Mouse (Mus musculus): ENCODE measurements around the gene Clstn1.
"Not testable (repeated sequence)": the region's sequence is repeated elsewhere in the genome, so short reads cannot be mapped to it uniquely, and the experiment has no call there.

Gene Clstn1

DNA sequence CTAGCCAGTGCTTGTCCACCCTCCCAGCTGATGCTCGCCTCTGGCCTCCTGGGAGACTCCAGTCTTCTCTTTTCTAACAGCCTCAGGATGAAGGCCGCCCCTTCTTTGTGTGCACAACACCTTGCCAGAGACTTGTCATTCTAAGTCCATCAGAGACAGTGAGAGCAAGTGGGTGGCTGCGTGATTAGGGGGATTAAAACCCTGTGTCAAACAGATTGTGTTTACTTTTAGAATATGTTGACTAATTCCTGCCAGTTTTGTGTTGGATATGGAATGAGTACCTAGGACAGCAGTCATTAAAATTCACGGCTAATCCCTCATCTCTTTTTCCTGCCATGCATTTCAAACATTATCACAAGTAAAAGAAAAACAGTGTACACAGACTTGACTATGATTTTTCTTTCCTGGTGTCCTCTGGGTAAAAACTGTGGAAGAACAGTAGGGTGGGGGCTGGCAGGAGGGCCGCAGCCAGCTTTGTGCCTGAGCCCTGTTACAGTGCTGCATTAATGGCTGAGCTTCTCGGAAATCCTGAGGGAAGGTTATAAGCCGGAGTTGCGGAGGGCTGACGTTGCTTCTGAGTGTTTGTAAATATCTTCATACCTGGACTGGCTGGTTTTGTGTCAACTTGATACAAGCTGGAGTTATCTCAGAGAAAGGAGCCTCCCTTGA, 8.8 kb downstream of the Clstn1 start:
- in situ Hi-C loops (cut with MboI, MseI) = no loop called here

- in situ Hi-C loops (cut with MboI, MseI) = no loop called here
Observed at GRCm38 (mm10) chr4:149597641-149598208, 11.5 kb downstream of the Clstn1 start.

DNA sequence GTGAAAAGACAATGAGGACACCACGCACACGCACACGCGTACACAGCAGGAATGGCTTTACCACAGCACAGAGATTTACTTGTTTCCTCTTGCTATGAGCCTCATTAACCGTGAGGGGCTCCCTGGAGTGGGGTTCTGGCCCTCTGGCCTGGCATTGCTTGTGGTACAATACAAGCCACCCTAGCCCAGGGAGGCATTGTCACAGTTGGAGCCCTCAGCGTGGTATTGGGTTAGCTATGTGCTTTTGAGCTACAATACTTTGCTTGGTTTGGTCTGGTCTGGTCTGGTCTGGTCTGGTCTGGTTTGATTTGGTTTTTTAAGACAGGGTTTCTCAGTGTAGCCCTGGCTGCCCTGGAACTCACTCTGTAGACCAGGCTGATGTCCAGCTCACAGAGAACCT, 13.3 kb downstream of the Clstn1 start:
- in situ Hi-C loops (cut with MboI, MseI) = no loop called here

DNA sequence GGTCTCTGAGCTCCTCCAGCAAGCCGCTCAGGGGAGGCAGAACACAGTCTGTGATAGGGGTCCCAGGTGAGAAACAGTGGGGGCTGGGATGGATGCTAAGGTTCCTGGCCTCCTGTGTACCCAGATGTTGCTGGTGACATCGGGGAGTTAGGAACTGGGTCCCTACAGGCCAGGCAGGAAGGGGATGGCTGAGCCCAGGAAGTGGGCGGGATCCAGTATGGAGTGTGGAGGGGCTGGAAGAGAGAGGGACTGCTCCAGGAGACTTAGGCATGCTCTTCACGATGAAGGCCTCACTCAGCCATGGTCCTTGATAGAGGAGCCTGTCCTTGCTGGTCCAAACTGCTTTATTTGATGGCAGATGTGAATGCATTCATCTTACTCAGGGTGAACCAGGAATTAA, 13.9 kb downstream of the Clstn1 start:
- in situ Hi-C loops (cut with MboI, MseI) = no loop called here

- in situ Hi-C loops (cut with MboI, MseI) = no loop called here
Observed at GRCm38 (mm10) chr4:149601484-149601883, 15.2 kb downstream of the Clstn1 start.

DNA sequence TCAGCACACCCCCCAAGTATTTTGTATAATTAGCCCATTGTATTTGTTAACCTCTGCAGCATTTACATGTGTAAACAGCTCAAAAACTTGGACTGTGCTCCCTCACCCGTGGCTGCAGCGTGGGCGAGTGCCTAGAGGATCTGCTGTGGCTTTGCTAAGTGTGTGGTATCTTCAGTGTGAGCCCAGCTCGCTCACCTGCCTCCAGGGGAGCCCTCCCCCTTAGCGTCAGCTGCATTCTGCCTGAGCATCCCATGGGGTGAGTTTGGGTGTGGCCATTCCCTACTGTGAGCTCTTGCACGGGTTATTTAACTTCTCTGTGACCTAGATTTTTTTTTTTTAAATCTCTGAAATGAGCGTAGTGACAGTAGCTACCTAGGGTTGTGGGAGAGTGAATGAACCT, 16.0 kb downstream of the Clstn1 start:
- in situ Hi-C loops (cut with MboI, MseI) = no loop called here

GRCm38 (mm10) chr4:149603860-149604259, 17.6 kb downstream of the Clstn1 start:
- in situ Hi-C loops (cut with MboI, MseI) = no loop called here

DNA sequence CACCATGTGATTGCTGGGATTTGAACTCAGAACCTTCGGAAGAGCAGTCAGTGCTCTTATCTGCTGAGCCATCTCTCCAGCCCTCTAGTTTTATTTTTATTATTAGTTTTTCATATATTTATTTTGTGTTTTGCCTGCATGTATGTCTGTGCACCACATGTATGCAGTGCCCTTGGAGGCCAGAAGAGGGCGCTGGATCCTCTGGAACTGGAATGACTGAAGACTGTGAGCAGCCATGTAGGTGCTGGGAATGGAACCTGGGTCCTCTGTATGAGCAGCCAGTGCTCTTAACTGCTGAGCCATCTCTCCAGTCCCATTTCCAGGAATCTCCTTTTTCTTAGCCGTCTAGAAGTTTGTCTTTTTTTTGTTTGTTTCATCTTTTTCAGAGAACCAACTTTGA, 18.2 kb downstream of the Clstn1 start:
- in situ Hi-C loops (cut with MboI, MseI) = no loop called here

DNA sequence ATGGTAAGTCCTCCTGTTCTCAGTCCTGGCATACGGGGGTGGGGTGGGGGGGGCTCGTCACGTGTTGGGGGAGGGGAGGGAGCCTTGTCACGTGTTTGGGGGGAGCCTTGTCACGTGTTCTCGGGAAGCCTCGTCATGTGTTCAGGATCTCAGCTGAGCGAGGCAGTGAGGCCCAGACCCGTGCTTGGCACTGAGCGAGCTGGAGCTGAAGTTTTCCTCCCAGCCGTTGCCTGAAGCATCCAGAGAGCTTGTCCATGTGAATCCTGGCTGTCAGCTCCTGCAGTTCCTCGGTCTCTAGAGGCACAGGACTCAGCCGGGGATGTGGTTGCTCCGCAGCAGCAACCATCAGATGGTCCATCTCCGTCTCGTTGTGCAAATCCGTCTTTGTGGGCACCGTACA, 19.8 kb downstream of the Clstn1 start:
- in situ Hi-C loops (cut with MboI, MseI) = no loop called here

- in situ Hi-C loops (cut with MboI, MseI) = no loop called here
Observed at GRCm38 (mm10) chr4:149606766-149607358, 20.6 kb downstream of the Clstn1 start.

GRCm38 (mm10) chr4:149607591-149608308, 21.5 kb downstream of the Clstn1 start:
- in situ Hi-C loops (cut with MboI, MseI) = no loop called here

DNA sequence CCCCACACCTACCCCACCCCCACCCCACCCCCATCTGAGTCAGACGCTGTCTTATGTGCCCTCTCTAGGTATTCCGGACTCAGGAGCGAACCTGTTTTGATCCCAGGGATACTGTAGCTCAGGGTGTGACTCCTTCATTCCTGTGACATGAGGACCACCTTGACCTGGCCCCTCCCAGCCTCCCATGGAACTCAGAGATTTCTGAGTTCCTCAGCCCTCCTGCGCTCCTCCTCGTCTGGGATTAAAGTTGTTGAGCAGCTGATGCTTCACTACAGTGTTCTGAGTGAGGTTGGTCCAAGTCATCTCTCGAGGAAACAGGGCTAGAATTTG, 22.0 kb downstream of the Clstn1 start:
- in situ Hi-C loops (cut with MboI, MseI) = no loop called here

DNA sequence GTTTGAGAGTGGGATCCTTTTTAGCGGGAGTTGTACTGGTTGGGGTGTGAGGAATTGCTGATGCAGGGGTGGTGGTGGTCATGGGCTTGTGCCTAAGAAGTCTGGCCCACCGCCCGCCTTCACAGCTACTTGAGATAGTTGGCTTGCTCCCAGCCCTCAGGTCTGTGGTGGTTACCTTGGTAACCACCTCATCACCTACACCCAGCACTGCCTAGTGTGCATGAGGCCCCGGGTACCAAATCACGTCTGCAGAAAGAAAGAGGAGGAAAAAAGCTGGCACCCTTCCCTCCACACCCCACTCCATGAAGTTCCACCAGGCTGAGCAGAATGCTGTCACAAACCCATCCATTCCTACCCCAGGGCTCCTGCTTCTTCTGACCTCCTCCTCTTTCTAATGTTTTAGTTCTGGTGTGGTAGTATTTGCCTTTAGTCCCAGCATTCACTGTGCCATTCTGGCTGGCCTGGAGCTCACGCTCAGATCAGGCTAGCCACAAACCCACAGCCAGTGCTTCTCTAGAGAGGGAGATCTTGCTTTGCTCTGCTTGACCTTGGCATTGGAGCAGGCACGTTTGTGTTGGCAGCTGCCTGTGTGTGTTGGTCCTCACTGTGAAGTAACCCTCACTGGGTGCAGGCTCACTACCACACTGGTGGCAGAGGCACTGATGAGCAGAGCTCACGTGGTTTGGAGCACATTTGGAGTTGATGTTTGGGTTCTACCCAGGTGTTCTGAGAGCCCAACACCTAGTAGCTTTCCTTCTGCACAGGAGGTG, 23.2 kb downstream of the Clstn1 start:
- in situ Hi-C loops (cut with MboI, MseI) = no loop called here

GRCm38 (mm10) chr4:149611376-149612044, 25.2 kb downstream of the Clstn1 start:
- in situ Hi-C loops (cut with MboI, MseI) = no loop called here

DNA sequence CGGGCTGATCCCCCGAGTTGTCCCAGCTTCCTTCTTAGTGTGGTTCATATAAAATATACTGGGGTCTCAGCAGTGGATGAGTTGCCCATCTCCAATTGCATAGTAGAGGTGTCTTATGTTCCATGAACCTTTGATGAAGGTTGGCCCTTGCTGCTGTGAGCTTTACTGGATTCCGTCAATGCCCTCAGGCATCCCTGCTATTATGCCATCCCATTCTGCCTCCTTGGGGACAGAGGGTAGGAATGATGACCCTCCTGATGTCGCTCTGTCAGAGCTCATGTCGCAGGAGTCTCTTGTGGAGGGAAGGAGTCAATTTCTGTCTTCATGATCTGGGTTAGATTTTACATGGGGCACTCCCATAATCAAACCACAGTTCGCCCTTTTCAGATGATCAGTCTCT, 27.2 kb downstream of the Clstn1 start:
- in situ Hi-C loops (cut with MboI, MseI) = not testable (repeated sequence)

DNA sequence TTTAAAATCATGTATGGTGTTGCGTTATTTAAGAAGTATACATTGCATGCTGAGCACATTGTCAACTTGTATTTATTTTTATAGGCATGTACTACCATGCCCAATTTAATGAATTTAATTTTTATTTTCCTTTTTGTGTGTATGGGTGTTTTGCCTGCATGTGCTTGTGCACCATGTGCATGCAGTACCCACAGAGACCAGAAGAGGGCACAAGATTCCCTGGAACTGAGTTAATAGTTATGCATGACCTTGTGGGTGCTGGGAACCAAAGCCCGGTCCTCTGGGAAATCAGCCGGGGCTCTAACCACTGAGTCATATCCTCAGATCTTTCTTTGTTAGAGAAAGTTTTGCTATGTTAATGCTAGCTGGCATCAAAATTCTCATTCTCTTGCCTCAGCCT, 28.6 kb downstream of the Clstn1 start:
- in situ Hi-C loops (cut with MboI, MseI) = no loop called here

- in situ Hi-C loops (cut with MboI, MseI) = not testable (repeated sequence)
Observed at GRCm38 (mm10) chr4:149616999-149617398, 30.7 kb downstream of the Clstn1 start.

- in situ Hi-C loops (cut with MboI, MseI) = no loop called here
Observed at GRCm38 (mm10) chr4:149619988-149620387, 33.7 kb downstream of the Clstn1 start.

GRCm38 (mm10) chr4:149621286-149621685, 35.0 kb downstream of the Clstn1 start:
- in situ Hi-C loops (cut with MboI, MseI) = no loop called here

DNA sequence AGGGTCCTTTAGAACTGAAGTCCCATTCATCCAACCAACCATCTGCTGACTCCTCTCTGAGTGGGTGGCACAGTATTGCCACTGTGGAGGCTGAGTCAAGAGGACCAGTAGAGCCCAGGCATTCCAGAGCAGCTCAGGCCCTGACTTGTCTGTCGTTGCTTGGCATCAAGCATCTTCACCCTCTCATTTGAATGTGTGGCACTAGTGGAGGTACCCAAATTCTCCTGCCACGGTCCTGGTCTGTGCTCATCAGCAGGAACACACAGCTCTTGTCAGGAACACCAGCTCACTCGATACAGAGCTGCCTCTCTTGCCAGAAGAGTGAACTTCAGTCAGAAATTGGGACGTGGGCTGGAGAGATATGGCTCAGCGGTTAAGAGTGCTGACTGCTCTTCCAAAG, 37.4 kb downstream of the Clstn1 start:
- in situ Hi-C loops (cut with MboI, MseI) = no loop called here

- in situ Hi-C loops (cut with MboI, MseI) = no loop called here
Observed at GRCm38 (mm10) chr4:149626809-149627208, 40.5 kb downstream of the Clstn1 start.

- in situ Hi-C loops (cut with MboI, MseI) = no loop called here
Observed at GRCm38 (mm10) chr4:149628372-149628771, 42.1 kb downstream of the Clstn1 start.

Measured in T-helper 2 cell (primary cell).